Mouse (Mus musculus): Measurements from ENCODE around the gene Cyp39a1. TPM values are rescaled to one million over a fixed set of nuclear protein-coding genes. Genes with fewer than 3 reads are reported as not detected.

The Cyp39a1 gene
- polyA plus RNA-seq, 1 experiment, result not detected

DNA sequence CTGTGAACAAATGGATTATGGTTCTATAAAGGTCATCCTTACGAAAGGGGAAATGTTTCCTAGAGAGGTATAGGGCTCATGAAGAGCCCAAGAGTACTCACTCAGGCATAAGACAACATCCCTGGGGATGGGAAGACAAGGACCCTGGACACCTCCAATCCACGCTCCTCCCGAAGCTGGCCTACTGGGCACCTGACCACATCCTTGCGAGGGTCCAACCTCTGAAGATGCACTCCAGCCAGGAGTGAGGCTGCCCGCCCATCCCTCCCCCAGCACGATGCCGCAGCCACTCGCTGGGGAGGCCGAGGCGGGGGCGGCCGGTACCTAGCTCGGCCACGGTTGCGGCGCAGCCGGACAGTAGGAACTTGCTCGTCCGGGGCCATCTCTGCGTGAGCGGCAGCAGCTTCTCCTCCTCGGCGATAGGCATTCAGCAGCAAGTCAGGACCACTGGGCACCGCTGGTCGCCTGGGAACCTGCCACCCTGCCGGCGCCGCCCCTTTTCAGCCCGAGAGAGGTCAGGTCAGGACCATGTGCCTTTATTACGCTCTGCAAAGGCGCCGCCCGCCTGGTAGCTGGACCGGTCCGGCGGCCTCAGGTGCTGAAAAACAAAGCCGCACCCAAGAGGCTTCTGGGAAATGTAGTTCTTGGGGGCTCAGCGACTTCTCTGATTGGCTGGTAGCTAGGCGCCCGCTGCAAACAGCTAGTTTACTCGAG, 492 bp upstream of the Cyp39a1 start, which contains the start of gene Slc25a27:
TSS of gene Slc25a27 (minus strand) at position 639 of the 714 bp plus-strand sequence.
- no peak for TF ChIP-seq GATA1 (IDR thresholded peaks at IDR 0.05; ENCODE audit: low read length)

DNA sequence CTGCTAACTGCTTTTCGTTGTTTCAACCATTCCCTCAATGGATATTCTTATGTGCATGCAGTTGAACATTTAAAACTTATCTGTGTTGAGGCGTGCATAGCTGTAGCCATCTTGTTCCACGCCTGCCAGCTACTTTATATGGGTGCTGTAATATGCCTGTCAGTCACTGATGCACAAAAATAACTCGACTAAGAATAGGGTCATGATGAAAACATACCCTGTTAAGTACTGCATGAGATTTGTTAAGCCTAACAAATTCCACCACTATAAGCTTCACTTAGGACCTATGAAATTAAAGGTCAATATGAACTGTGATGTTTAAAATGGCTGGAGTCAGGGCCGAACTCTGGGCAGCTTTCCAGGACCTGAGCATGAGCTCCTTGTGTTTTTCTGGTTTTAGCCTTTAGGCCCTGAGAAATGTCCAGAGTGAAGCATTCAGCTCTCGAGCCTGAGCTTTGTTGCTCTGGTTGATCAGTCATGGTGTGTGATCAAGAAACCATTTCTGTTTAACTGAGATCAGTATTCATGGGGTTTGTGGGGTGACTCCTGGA, 2.0 kb downstream of the Cyp39a1 start:
- TF ChIP-seq GATA1 (IDR thresholded peaks at IDR 0.05; ENCODE audit: low read length), result no peak

GRCm38 (mm10) chr17:43671907-43672306, 4.7 kb downstream of the Cyp39a1 start:
- TF ChIP-seq GATA1 (IDR thresholded peaks at IDR 0.05; ENCODE audit: low read length), result no peak

GRCm38 (mm10) chr17:43675228-43675627, 8.0 kb downstream of the Cyp39a1 start:
- no peak for TF ChIP-seq GATA1 (IDR thresholded peaks at IDR 0.05; ENCODE audit: low read length)

DNA sequence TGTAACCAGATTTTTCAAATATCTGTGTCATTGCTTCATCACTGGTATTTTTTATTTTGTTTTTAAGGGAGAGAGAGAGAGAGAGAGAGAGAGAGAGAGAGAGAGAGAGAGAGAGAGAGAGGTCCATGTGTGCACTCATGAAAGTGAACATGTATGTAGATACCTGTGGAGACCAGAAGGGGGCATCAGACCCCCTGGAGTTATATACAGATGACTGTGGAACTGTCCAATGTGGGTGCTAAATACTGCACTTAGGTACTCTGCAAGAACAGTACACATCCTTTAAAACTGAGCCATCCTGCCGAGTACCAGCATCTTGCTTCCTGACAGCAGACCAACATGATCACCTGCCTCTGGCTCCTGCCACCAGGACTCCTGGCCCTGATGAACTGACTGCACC, 9.0 kb downstream of the Cyp39a1 start:
- no peak for TF ChIP-seq GATA1 (IDR thresholded peaks at IDR 0.05; ENCODE audit: low read length)

- no peak for TF ChIP-seq GATA1 (IDR thresholded peaks at IDR 0.05; ENCODE audit: low read length)
Measured at GRCm38 (mm10) chr17:43677317-43677716, 10.1 kb downstream of the Cyp39a1 start.

DNA sequence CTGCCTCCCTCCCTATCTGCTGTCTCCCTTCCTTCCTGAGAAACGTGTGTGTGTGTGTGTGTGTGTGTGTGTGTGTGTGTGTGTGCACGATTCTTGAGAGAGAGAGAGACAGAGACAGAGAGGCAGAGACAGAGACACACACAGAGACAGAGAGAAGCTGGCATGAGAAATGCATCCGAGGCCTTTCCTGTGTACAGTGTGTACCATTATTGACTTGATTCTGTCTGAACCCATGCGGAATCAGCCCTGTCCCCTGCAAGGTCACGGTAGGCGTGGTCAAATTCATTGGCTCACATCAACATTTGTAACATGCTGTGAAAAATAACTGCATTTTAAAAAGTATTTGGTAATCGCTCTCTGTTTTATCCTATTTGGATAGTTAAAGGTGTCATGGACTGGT, 16.9 kb downstream of the Cyp39a1 start:
- TF ChIP-seq GATA1 (IDR thresholded peaks at IDR 0.05; ENCODE audit: low read length), result no peak

DNA sequence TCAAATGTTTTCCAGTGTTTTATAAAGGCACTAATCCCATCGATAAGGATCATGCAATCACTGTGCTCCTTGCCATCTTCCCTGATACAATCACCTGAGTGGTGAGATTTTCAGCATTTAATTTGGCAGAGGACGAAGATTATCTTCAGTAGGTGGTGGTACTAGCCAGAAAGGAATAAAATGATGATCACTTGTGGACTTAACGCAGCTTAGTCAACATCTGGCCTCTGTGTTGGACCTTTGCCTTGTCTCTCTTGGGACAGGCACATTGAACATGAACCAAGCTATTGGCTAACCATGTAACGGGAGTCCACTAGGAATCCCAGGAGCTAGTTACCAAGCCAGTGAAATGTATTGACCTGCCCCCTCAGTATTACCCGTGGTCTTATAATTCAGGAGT, 17.4 kb downstream of the Cyp39a1 start:
- TF ChIP-seq GATA1 (IDR thresholded peaks at IDR 0.05; ENCODE audit: low read length), result no peak

GRCm38 (mm10) chr17:43689591-43689990, 22.4 kb downstream of the Cyp39a1 start:
- TF ChIP-seq GATA1 (IDR thresholded peaks at IDR 0.05; ENCODE audit: low read length), result no peak

DNA sequence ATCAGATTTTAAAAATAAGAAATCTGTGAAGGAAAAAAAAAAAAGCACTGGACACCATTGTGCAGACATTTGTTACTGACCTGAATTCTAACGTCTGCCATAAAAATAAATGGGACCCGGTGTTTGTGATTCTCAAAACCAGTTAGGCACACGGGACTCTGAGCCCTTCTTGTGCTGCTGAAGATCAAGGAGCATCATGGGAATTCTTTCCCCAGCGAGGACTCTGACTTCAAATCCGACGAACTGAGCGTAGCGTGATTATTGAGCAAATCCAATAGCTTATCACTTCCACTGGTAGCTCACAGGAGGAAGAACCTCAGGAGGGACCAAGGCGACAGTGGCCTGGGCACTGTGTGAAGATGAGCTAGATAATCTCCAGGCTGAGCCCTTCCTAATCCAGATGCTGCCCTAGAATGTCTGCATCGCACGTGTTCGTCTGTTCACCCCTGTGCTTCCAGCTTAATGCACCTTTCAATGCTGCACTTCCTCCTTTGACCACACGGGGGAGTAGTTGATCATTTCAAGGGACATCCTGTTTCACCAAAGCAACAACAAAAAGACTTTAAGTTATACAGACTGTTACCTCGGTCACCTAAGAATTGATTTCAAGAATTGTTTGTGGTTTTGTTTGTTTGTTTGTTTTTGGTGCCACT, 31.9 kb downstream of the Cyp39a1 start:
- no peak for TF ChIP-seq GATA1 (IDR thresholded peaks at IDR 0.05; ENCODE audit: low read length)

DNA sequence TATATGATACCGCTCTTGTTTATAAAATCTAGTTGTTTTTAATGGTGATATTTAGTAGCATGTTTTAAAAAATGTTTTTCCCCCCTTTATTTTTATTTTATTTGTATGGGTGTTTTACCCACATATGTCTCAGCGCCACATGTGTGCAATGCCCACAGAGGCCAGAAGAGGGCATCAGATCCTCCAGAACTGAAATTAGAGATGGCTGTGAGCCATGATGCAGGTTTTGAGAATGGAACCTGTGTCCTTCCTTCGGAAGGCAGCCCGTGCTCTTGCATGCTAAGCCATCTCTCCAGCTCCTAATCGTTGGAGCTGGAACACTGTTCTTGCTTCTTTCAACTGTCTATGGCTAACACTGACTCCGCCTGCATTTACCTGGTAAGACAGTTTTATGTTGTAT, 33.8 kb downstream of the Cyp39a1 start:
- TF ChIP-seq GATA1 (IDR thresholded peaks at IDR 0.05; ENCODE audit: low read length), result no peak

DNA sequence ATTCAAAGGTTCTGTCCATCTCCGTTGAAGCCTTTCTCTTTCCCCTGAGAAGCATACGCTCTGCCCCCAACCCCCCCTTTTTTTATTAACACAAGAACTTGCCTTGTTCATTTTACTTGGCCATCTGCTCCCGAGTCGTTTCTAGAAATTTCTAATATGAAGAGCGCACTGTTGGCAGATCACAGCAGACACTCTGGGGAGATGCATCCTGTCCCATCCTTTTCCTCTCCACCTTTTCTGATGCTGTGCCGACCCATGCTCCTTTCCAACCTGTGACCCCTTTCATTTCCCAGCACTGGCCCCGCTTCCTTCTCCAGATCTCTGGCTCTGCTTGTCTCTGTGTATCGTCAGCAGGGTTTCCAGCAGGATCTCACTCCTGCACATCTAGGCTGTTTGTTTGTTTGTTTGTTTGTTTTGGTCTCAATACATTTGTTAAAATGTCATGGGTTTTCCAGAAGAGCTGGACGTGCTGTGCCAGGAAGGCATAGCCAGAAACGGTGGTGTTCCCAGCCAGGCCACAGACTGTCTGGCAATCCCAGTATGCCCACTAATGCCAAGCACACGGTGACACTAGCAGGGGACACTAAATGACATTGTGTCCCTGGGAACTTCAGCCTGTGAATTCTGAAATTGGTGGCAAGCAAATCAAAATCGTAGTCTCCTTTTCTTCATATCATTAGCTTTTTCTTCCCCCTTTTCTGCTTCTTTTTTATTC, 37.1 kb downstream of the Cyp39a1 start:
- TF ChIP-seq GATA1 (IDR thresholded peaks at IDR 0.05; ENCODE audit: low read length), result no peak

- TF ChIP-seq GATA1 (IDR thresholded peaks at IDR 0.05; ENCODE audit: low read length), result no peak
Measured at GRCm38 (mm10) chr17:43706749-43707148, 39.5 kb downstream of the Cyp39a1 start.

GRCm38 (mm10) chr17:43707254-43707653, 40.0 kb downstream of the Cyp39a1 start:
- no peak for TF ChIP-seq GATA1 (IDR thresholded peaks at IDR 0.05; ENCODE audit: low read length)

DNA sequence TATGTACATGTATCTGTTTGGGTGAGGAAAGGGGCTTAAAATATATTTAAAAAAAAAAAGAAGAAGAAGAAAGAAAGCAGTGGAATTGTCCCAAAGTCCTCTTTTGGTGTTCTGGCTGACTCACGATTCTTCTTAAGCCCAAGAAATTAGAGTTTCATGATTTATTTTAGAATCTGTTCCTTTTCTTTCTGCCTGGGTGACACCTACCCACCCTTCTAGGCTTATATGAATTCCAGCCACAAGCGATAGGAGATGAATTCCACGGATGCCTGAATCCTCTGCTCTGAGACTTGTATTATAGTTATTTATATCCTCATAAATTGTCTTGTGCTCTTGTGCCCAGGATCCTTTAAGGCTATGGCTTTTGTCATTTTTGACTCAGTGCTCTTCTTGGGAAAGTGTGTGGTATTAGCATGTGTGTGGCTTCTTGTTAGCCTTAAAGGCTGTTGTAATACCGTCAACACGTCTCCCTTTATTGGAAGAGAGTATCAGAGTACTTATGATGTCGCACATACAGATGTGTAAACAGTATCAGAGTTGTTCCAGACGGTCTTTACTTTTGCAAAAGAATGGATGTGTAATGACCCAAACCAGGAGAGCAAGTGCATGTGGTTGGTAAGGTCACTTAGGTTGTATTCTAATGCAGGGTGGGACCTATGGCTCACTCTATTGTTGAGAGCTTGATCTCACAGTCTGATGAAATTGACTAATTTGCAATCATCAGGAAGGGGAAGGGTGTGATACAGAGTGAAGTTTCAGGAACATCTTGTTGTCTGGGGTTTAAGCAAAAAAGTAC, 44.5 kb downstream of the Cyp39a1 start:
- TF ChIP-seq GATA1 (IDR thresholded peaks at IDR 0.05; ENCODE audit: low read length), result no peak

Measured in G1E-ER4 (cell line).